Mouse (Mus musculus): Measurements from ENCODE around the gene Ackr2. TPM values are rescaled to one million over a fixed set of nuclear protein-coding genes. Genes with fewer than 3 reads are reported as not detected.

The Ackr2 gene
- total and polyA plus RNA-seq, 3 experiments = 0.84 to 3.1 (median 2.4) TPM

- WGBS = 84% methylated on average over 5 of the region's 5 CpGs
- Histone ChIP-seq H3K27me3 (ENCODE audit: control insufficient read depth, insufficient read depth, low read length) (no peaks in the 10 kb centered on the region), H3K27ac (no peak overlapping the region), H3K4me1 (ENCODE audit: control insufficient read depth, insufficient read depth, low read length) (peaks cover 3% of the 10 kb centered on the region; the same call in 1 of the 2 replicates), H3K4me3 (no peak overlapping the region), H3K9ac (ENCODE audit: low read depth, low read length) (no peak overlapping the region), H3K36me3 (ENCODE audit: control insufficient read depth, insufficient read depth, low read length) (no peaks in the 10 kb centered on the region), H3K79me2 (replicated peaks; ENCODE audit: control insufficient read depth, insufficient read depth, low read length) (no peaks in the 10 kb centered on the region)
- TF ChIP-seq POLR2A (IDR thresholded peaks at IDR 0.05; ENCODE audit: insufficient read depth, low read depth, low read length) = no peak
- TF ChIP-seq EP300 (IDR thresholded peaks at IDR 0.05; ENCODE audit: insufficient read depth, low read depth, low read length) = no peak
- TF ChIP-seq CTCF (IDR thresholded peaks at IDR 0.05) = no peak
- intact Hi-C loops (cut with DNase I) = no loop called here
- DNase-seq = peak in 1 of 2 experiments; percentile 7
These were observed 8.3 kb downstream of the Ackr2 start for GRCm38 (mm10) chr9:121906456-121906855.

DNA sequence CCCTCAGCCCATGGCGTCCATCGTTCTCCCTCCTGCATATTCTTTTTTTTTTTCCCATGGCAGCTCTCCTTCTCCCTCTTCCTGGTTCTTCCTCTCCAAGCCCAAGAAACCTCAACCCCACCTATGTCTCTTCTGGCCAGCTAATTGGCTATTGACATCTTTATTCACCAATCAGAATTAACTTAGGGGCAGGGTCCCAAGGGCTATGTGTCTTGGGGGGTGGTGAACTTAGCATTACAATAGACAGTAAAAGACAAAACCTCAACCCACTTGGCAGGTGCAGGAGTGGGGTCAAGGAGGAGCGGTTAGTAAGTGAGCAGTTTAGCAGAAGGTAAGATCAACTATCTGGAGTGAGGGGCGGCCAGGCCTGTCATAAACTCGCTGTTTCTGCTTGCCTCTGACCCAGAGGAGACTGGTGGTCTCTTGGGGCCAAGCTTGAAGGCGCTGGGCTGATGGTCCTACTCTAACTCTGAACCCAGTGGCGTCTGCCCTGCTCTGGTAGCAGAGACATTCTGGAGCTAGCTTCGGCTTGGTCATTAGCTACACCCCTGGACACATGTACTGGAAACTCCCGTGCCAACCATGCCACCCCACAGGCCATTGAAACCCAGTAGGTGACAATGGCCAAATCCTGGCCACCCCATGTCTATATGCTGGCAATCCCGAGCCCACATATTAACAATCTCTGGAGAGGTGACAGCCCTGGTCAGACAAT, 9.4 kb downstream of the Ackr2 start:
- peaks cover 3% of the 10 kb centered on the region; the same call in 1 of the 2 replicates for H3K4me1 ChIP-seq (ENCODE audit: control insufficient read depth, insufficient read depth, low read length)
- no peak overlapping the region for H3K27ac ChIP-seq
- TF ChIP-seq CTCF (IDR thresholded peaks at IDR 0.05) (no peak), POLR2A (IDR thresholded peaks at IDR 0.05; ENCODE audit: insufficient read depth, low read depth, low read length) (no peak), EP300 (IDR thresholded peaks at IDR 0.05; ENCODE audit: insufficient read depth, low read depth, low read length) (no peak)
- no peaks in the 10 kb centered on the region for H3K79me2 ChIP-seq (replicated peaks; ENCODE audit: control insufficient read depth, insufficient read depth, low read length)
- H3K27me3 ChIP-seq (ENCODE audit: control insufficient read depth, insufficient read depth, low read length) = no peaks in the 10 kb centered on the region
- DNase-seq = peak in 1 of 2 experiments; percentile 9
- intact Hi-C loops (cut with DNase I) = no loop called here
- 75% methylated on average over 10 of the region's 10 CpGs for WGBS
- no peak overlapping the region for H3K4me3 ChIP-seq
- H3K36me3 ChIP-seq (ENCODE audit: control insufficient read depth, insufficient read depth, low read length) = no peaks in the 10 kb centered on the region
- H3K9ac ChIP-seq (ENCODE audit: low read depth, low read length) = no peak overlapping the region

- TF ChIP-seq POLR2A (IDR thresholded peaks at IDR 0.05; ENCODE audit: insufficient read depth, low read depth, low read length) = no peak
- Histone ChIP-seq H3K36me3 (ENCODE audit: control insufficient read depth, insufficient read depth, low read length) (no peaks in the 10 kb centered on the region), H3K4me1 (ENCODE audit: control insufficient read depth, insufficient read depth, low read length) (peaks cover 3% of the 10 kb centered on the region; the same call in 1 of the 2 replicates), H3K9ac (ENCODE audit: low read depth, low read length) (no peak overlapping the region), H3K79me2 (replicated peaks; ENCODE audit: control insufficient read depth, insufficient read depth, low read length) (no peaks in the 10 kb centered on the region), H3K4me3 (no peak overlapping the region), H3K27me3 (ENCODE audit: control insufficient read depth, insufficient read depth, low read length) (no peaks in the 10 kb centered on the region), H3K27ac (no peak overlapping the region)
- no peak for DNase-seq
- intact Hi-C loops (cut with DNase I) = no loop called here
- 92% methylated on average over 17 of the region's 17 CpGs for WGBS
These were observed 10.2 kb downstream of the Ackr2 start for GRCm38 (mm10) chr9:121908321-121908720.

DNA sequence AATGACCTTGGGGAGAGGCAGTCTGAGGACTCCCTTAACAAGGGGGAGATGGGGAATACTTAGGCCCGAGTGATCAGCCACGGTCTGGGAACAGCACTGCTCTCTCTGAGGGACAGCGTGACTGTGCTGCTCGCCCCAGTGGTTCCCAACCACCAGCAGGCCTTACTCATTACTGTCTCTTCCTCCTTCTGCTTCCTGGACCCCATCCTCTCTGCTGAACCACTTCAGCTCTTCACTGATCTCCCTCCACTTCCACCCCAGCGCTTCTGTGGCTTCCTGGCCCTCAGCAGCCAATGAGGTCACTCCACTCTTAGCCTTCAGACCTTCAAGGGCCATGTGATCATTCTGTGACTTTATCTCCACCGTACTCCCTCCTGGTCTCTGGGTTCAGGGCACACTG, 11.5 kb downstream of the Ackr2 start:
- no peak for TF ChIP-seq EP300 (IDR thresholded peaks at IDR 0.05; ENCODE audit: insufficient read depth, low read depth, low read length)
- no peak for TF ChIP-seq CTCF (IDR thresholded peaks at IDR 0.05)
- TF ChIP-seq POLR2A (IDR thresholded peaks at IDR 0.05; ENCODE audit: insufficient read depth, low read depth, low read length) = no peak
- Histone ChIP-seq H3K4me1 (ENCODE audit: control insufficient read depth, insufficient read depth, low read length) (no peaks in the 10 kb centered on the region), H3K27ac (no peak overlapping the region), H3K9ac (ENCODE audit: low read depth, low read length) (no peak overlapping the region), H3K27me3 (ENCODE audit: control insufficient read depth, insufficient read depth, low read length) (no peaks in the 10 kb centered on the region), H3K79me2 (replicated peaks; ENCODE audit: control insufficient read depth, insufficient read depth, low read length) (no peaks in the 10 kb centered on the region), H3K36me3 (ENCODE audit: control insufficient read depth, insufficient read depth, low read length) (no peaks in the 10 kb centered on the region), H3K4me3 (no peak overlapping the region)
- peak in 1 of 2 experiments; percentile 7 for DNase-seq
- intact Hi-C loops (cut with DNase I) = no loop called here
- WGBS = 71% methylated on average over 6 of the region's 6 CpGs

- no peak overlapping the region for H3K27ac ChIP-seq
- intact Hi-C loops (cut with DNase I) = no loop called here
- no peaks in the 10 kb centered on the region for H3K27me3 ChIP-seq (ENCODE audit: control insufficient read depth, insufficient read depth, low read length)
- H3K4me1 ChIP-seq (ENCODE audit: control insufficient read depth, insufficient read depth, low read length) = no peaks in the 10 kb centered on the region
- no peak overlapping the region for H3K9ac ChIP-seq (ENCODE audit: low read depth, low read length)
- 93% methylated on average over 7 of the region's 7 CpGs for WGBS
- DNase-seq = no peak
- no peaks in the 10 kb centered on the region for H3K79me2 ChIP-seq (replicated peaks; ENCODE audit: control insufficient read depth, insufficient read depth, low read length)
- no peaks in the 10 kb centered on the region for H3K36me3 ChIP-seq (ENCODE audit: control insufficient read depth, insufficient read depth, low read length)
- no peak for TF ChIP-seq EP300 (IDR thresholded peaks at IDR 0.05; ENCODE audit: insufficient read depth, low read depth, low read length)
- TF ChIP-seq POLR2A (IDR thresholded peaks at IDR 0.05; ENCODE audit: insufficient read depth, low read depth, low read length) = no peak
- no peak overlapping the region for H3K4me3 ChIP-seq
These were observed 13.0 kb downstream of the Ackr2 start for GRCm38 (mm10) chr9:121911196-121911595.

- Histone ChIP-seq H3K36me3 (ENCODE audit: control insufficient read depth, insufficient read depth, low read length) (no peaks in the 10 kb centered on the region), H3K79me2 (replicated peaks; ENCODE audit: control insufficient read depth, insufficient read depth, low read length) (no peaks in the 10 kb centered on the region), H3K9ac (ENCODE audit: low read depth, low read length) (no peak overlapping the region), H3K27ac (no peak overlapping the region), H3K4me1 (ENCODE audit: control insufficient read depth, insufficient read depth, low read length) (no peaks in the 10 kb centered on the region), H3K27me3 (ENCODE audit: control insufficient read depth, insufficient read depth, low read length) (no peaks in the 10 kb centered on the region), H3K4me3 (no peak overlapping the region)
- DNase-seq = no peak
- TF ChIP-seq EP300 (IDR thresholded peaks at IDR 0.05; ENCODE audit: insufficient read depth, low read depth, low read length) (no peak), CTCF (IDR thresholded peaks at IDR 0.05) (no peak), POLR2A (IDR thresholded peaks at IDR 0.05; ENCODE audit: insufficient read depth, low read depth, low read length) (no peak)
- intact Hi-C loops (cut with DNase I) = no loop called here
- WGBS = 85% methylated on average over 4 of the region's 4 CpGs
These were observed 14.6 kb downstream of the Ackr2 start for GRCm38 (mm10) chr9:121912786-121913185.

All from heart, adult 2 months (tissue).